Mouse (Mus musculus) spleen, adult 2 months (tissue): ENCODE results near the gene Slco2b1. TPM values are rescaled to one million over a fixed set of nuclear protein-coding genes. Genes with fewer than 3 reads are reported as not detected.
A peak's percentile ranks its signal among the peaks of the same experiment; 100 is the strongest.

Experiments
- DNase-seq, 2 experiments: peaks; one replicate each; pipeline versions ENCODE4 v3.0.0 to v3.0.0-alpha.2; 2012 to 2021; ENCODE audit warnings: low spot score in 2 of 2, low read depth in 1 of 2
- H3K27ac ChIP-seq: fragments of 200-500 bp; 2 replicates; pipeline ENCODE4 v1.5.1; 2012; ENCODE audit warnings: low read length, inconsistent platforms; ENCODE audit not compliant: insufficient read depth
- H3K27me3 ChIP-seq: fragments of 200-500 bp; 2 replicates; pipeline ENCODE4 v1.6.1; 2012; ENCODE audit warnings: mild to moderate bottlenecking, moderate library complexity, low read length, inconsistent platforms; ENCODE audit not compliant: control insufficient read depth, insufficient read depth
- H3K36me3 ChIP-seq: fragments of 200-500 bp; 2 replicates; pipeline ENCODE4 v1.6.1; 2012; ENCODE audit warnings: mild to moderate bottlenecking, low read length, inconsistent platforms; ENCODE audit not compliant: control insufficient read depth, insufficient read depth
- H3K4me1 ChIP-seq: fragments of 200-500 bp; 2 replicates; pipeline ENCODE4 v1.6.1; 2011; ENCODE audit warnings: inconsistent platforms; ENCODE audit not compliant: control insufficient read depth, insufficient read depth, insufficient read length
- H3K4me3 ChIP-seq: fragments of 200-500 bp; 2 replicates; pipeline ENCODE4 v1.5.1; 2011; ENCODE audit warnings: mild to moderate bottlenecking, inconsistent platforms; ENCODE audit not compliant: insufficient read depth, insufficient read length; ENCODE audit errors: extremely low read depth
- CTCF ChIP-seq: fragments of 200-500 bp; IDR thresholded peaks from 2 replicates; pipeline ENCODE4 v1.5.1; 2011; ENCODE audit warnings: mild to moderate bottlenecking, inconsistent platforms; ENCODE audit not compliant: insufficient read depth, insufficient read length, insufficient replicate concordance; ENCODE audit errors: extremely low read depth
- POLR2A ChIP-seq: fragments of 200-500 bp; IDR thresholded peaks from 2 replicates; pipeline ENCODE4 v1.6.1; 2011; ENCODE audit warnings: low read depth, low read length, inconsistent platforms
- WGBS: fragments of 180-500 bp; shearing (Covaris S2); methylation state at CpG from one replicate; pipeline ENCODE4 v1.1.7; 2018; 5-methylcytosine and 5-hydroxymethylcytosine counted together
- polyA plus RNA-seq: library from polyadenylated mRNA; depleted of rRNA; stranded (reverse); fragments of >200 nt; gene quantifications from 2 replicates; pipeline ENCODE4 v1.2.3, GENCODE M21; 2012

The Slco2b1 gene
- polyA plus RNA-seq, 1 experiment: 39.1 TPM

DNA sequence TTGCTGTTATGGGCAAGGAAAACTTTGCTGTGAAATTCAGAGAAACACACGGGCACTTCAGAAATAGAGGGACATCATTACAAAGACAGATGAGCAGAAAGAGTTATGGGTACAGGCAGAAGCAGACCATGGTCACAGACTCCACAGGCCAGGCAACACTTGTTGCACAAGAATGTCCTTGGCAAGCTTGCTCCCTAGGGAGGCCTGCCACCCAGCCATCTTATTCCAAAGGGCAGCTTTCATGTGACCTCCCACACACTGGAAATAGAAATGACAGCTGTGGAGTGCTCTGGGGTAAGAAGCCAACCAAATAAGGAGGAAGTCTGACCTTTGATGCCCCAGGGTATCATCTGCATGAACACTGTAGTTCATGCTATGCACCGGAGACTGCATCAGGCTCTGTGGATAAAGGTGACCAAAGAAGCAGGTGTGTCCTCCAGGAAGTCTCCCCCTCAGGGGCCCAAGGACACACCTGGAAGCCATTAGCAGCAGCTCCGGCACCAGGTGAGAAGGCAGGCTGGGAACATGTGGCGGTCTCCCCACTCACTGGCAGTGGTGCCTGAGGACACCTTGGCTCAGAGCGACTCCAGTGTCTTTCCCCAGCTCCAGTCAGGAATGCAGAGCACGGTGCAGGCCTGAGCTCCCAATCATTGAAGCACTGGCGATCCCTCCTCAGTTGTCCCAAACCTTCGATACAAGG is 77.0 kb downstream of the Slco2b1 start:
- H3K27ac ChIP-seq: no peak overlapping the region

DNA sequence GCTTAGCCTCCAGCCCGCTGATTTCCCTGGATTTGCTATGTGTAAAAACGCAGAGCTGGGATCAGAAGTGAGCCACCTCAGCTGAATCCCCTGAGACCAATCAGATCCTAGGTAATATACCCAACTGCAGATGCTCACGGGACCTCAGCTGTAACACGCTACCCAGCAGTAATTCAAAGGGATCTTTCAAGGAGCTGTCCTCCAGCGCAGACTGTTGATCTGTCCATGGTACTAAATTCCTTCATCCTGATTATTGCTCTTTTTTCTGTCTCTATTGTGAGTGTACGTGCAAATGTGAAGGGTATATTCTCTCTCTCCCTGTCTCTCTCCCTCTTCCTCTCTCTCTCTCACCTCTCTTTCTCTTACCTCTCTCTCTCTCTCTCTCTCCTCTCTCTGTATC is 78.9 kb downstream of the Slco2b1 start:
- Histone ChIP-seq H3K4me1 (no peaks in the 10 kb centered on the region), H3K36me3 (no peaks in the 10 kb centered on the region), H3K27me3 (no peaks in the 10 kb centered on the region; the same call in 1 of the 2 replicates), H3K4me3 (no peak overlapping the region), H3K27ac (no peak overlapping the region)
- no peak for DNase-seq
- TF ChIP-seq POLR2A: no peak
- TF ChIP-seq CTCF: no peak
- WGBS: 22% methylated on average over 6 of the region's 6 CpGs

More for the DNA sequence above, 77.0 kb downstream of the Slco2b1 start:
- H3K4me1 ChIP-seq: no peaks in the 10 kb centered on the region
- DNase-seq: no peak
- H3K4me3 ChIP-seq: no peak overlapping the region
- H3K36me3 ChIP-seq: no peaks in the 10 kb centered on the region
- no peaks in the 10 kb centered on the region for H3K27me3 ChIP-seq
- no peak for TF ChIP-seq POLR2A
- TF ChIP-seq CTCF: no peak
- 74% methylated on average over 8 of the region's 8 CpGs for WGBS

DNA sequence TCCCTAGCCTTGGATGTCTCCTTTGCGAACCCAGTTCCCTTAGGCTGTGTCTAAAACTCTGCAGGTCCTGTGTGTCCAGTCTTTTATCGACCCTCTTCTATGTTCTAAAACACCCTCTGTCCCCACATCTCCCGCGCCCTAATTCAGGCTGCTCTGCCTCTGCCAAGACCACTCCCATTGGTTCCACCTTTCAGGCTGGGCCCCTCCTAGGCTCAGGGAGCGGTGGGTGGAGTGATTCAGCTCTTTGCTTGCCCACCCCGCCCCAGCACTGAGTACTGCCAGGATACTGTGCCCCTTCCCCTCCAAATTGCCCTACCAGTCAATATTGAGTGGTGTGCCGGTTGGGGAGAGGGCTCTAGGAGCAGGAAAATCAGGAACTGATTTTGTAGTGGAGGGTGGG is 83.8 kb downstream of the Slco2b1 start:
- 21% methylated on average over 7 of the region's 7 CpGs for WGBS

DNA sequence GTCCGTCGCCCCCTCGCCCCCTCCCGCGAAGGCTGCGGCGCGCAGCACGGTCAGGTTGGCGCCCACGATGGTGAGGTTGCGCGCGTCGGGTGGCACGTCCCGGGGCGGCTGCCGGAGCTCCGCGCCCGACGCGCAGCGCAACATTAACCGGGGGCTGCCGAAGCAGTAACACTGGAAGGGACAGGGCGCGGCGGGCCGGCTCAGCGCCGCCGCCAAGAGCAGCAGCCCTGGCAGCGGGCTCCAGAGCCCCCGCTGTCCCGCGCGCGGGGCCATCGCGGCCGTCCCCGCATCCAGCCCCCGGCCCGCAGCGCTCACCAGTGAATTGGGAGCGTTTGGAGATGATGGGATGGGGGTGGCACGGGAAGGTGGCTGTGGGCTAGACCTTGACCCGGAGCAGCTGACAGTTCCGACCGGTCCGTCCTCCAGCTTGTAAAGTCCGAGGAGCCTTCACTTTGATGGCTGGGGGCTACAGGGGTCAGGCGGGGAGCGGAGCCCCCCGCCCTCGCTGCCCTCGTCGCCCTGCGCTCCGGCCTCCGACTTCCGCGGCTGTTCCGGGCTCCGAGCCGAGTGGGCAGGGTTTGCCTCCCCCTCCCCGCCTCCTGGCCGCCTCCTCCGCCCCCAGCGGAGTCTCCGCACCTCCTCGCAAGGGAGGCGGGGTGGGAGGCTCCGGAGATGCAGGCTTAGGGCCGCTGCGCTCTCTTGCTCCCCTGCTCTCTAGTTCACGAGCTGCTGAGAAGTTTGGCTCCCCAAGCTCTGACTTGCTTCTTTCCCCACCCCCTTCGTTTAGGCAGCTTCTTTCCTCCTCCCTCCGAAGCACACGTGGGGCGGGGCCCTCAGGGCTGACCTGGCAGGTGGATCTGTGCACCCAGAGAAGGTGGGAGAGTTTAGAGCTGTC is 84.5 kb downstream of the Slco2b1 start, which contains the start of gene Tpbgl:
Tpbgl (minus strand) TSS at position 728 of the 895 bp plus-strand sequence.
- peaks cover 13% of the 10 kb centered on the region; the same call in 1 of the 2 replicates for H3K4me1 ChIP-seq
- 1% methylated on average over 82 of the region's 83 CpGs for WGBS
- peaks cover 17% of the 10 kb centered on the region for H3K27me3 ChIP-seq
- DNase-seq: peak in 1 of 2 experiments; percentile 29
- TF ChIP-seq CTCF (no peak), POLR2A (no peak)
- no peak within 1 kb of the TSS; the same call in 1 of the 2 replicates for H3K27ac ChIP-seq
- H3K36me3 ChIP-seq: no peaks in the 10 kb centered on the region
- H3K4me3 ChIP-seq: peak within 1 kb of the TSS; percentile 44; the same call in 1 of the 2 replicates

More for the DNA sequence above, 83.8 kb downstream of the Slco2b1 start:
- TF ChIP-seq POLR2A (no peak), CTCF (no peak)
- Histone ChIP-seq H3K4me1 (peaks cover 13% of the 10 kb centered on the region; the same call in 1 of the 2 replicates), H3K36me3 (no peaks in the 10 kb centered on the region), H3K27me3 (peaks cover 17% of the 10 kb centered on the region), H3K27ac (no peak overlapping the region), H3K4me3 (no peak overlapping the region)
- DNase-seq: no peak

DNA sequence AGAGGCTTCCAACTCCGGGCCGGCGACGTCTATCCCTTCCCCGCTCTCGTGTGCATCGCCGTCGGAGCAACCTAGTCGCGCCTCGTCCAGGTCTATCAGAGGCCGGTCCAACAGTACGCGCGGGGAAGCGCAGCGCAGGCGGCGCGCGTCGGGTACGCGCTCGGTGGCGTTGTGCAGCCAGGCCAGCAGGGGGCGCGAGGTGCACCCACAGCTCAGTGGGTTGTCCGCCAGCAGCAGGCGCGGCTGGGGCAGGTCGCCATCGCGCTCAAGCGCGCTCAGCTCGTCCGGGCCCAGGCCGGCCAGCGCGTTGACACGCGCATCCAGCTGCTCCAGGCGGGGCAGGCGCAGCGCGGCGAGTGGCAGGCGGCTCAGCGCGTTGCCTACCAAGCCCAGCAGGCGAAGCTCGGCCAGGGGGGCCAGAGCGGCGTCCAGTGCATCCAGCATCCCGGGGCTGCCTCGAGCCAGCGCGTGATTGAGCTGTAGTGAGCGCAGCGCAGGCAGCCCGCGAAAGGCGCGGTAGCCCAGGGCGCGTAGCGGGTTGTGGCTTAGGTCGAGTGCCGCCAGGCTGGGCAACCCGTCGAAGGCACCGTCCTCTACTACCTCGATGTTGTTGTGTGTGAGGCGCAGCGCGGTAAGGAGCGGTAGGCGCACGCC is 85.3 kb downstream of the Slco2b1 start:
- peaks cover 17% of the 10 kb centered on the region for H3K27me3 ChIP-seq
- 2% methylated on average over 81 of the region's 81 CpGs for WGBS
- H3K4me3 ChIP-seq: peak overlapping the region; percentile 44; the same call in 1 of the 2 replicates
- peak; percentile 23 to 71 for DNase-seq
- H3K4me1 ChIP-seq: peaks cover 13% of the 10 kb centered on the region; the same call in 1 of the 2 replicates
- TF ChIP-seq CTCF (peak; percentile 81), POLR2A (no peak)
- H3K36me3 ChIP-seq: no peaks in the 10 kb centered on the region
- no peak overlapping the region for H3K27ac ChIP-seq

DNA sequence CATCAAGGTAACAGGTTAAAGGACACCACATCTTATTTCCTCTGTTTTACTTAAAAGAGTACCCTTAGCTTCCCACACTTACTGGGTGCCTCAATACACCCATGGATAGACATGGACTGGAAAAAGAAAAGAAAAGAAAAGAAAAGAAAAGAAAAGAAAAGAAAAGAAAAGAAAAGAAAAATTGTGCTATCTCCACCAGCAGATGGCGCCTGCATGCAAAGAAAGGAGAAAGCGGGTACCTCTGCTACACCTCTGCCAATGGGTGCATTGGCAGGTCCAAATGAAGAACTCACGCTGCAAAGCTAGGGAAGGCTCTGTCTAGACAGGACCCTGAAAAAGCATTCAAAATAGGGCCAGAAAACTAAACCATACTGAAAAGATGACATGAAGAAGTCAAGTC is 92.3 kb downstream of the Slco2b1 start:
- Histone ChIP-seq H3K27me3 (no peaks in the 10 kb centered on the region), H3K4me3 (no peak overlapping the region), H3K36me3 (no peaks in the 10 kb centered on the region), H3K4me1 (no peaks in the 10 kb centered on the region), H3K27ac (no peak overlapping the region)
- WGBS: 4% methylated on average over 3 of the region's 3 CpGs
- TF ChIP-seq POLR2A (no peak), CTCF (peak; percentile 35; the same call in 1 of the 2 replicates)
- peak in 1 of 2 experiments; percentile 25 for DNase-seq
